Mouse (Mus musculus): ENCODE measurements around the gene Hcrt. TPM values are rescaled to one million over a fixed set of nuclear protein-coding genes. Genes with fewer than 3 reads are reported as not detected.

Hcrt gene
- not detected in 2 replicates for polyA plus RNA-seq (2011; ENCODE audit: insufficient read depth, insufficient read length, low replicate concordance, missing spikeins)

- TF ChIP-seq CTCF (IDR thresholded peaks at IDR 0.05; ENCODE audit: control insufficient read depth, insufficient read depth, low read length), result no peak
- TF ChIP-seq POLR2A (IDR thresholded peaks at IDR 0.05; ENCODE audit: borderline replicate concordance, control insufficient read depth, low read depth, low read length), result no peak
These were observed at the start of gene Hcrt for GRCm38 (mm10) chr11:100762831-100763230. Hcrt (minus strand) TSS chr11:100762931.

GRCm38 (mm10) chr11:100811132-100811531 lies 48.4 kb upstream of the Hcrt start:
- WGBS, result 95% methylated on average over 2 of the region's 2 CpGs
- Histone ChIP-seq H3K4me3 (replicated peaks; ENCODE audit: control insufficient read depth, low read depth, low read length) (no peak overlapping the region), H3K4me1 (ENCODE audit: control insufficient read depth, insufficient read depth, low read length) (peaks cover 4% of the 10 kb centered on the region; the same call in 1 of the 2 replicates), H3K27ac (ENCODE audit: control insufficient read depth, insufficient read depth, low read depth, low read length, poor library complexity) (no peak overlapping the region)
- peak; percentile 12; the same call in 1 of the 2 replicates for TF ChIP-seq CTCF (IDR thresholded peaks at IDR 0.05; ENCODE audit: control insufficient read depth, insufficient read depth, low read length)
- no peak for TF ChIP-seq POLR2A (IDR thresholded peaks at IDR 0.05; ENCODE audit: borderline replicate concordance, control insufficient read depth, low read depth, low read length)

More at GRCm38 (mm10) chr11:100762831-100763230, at the start of gene Hcrt:
- WGBS, result 90% methylated on average over 7 of the region's 7 CpGs
- Histone ChIP-seq H3K4me1 (ENCODE audit: control insufficient read depth, insufficient read depth, low read length) (peaks cover 1% of the 10 kb centered on the region; the same call in 1 of the 2 replicates), H3K27ac (ENCODE audit: control insufficient read depth, insufficient read depth, low read depth, low read length, poor library complexity) (no peak within 1 kb of the TSS; the same call in 1 of the 2 replicates), H3K4me3 (replicated peaks; ENCODE audit: control insufficient read depth, low read depth, low read length) (peak within 1 kb of the TSS; percentile 63)

- 84% methylated on average over 9 of the region's 9 CpGs for WGBS
- H3K4me3 ChIP-seq (replicated peaks; ENCODE audit: control insufficient read depth, low read depth, low read length), result no peak overlapping the region
- peaks cover 2% of the 10 kb centered on the region; the same call in 1 of the 2 replicates for H3K4me1 ChIP-seq (ENCODE audit: control insufficient read depth, insufficient read depth, low read length)
- TF ChIP-seq POLR2A (IDR thresholded peaks at IDR 0.05; ENCODE audit: borderline replicate concordance, control insufficient read depth, low read depth, low read length) (no peak), CTCF (IDR thresholded peaks at IDR 0.05; ENCODE audit: control insufficient read depth, insufficient read depth, low read length) (no peak)
- H3K27ac ChIP-seq (ENCODE audit: control insufficient read depth, insufficient read depth, low read depth, low read length, poor library complexity), result no peak overlapping the region
These were observed 47.8 kb upstream of the Hcrt start for GRCm38 (mm10) chr11:100810516-100810915.

GRCm38 (mm10) chr11:100806380-100807305 lies 43.9 kb upstream of the Hcrt start:
- WGBS, result 84% methylated on average over 20 of the region's 20 CpGs
- Histone ChIP-seq H3K4me3 (replicated peaks; ENCODE audit: control insufficient read depth, low read depth, low read length) (no peak overlapping the region), H3K4me1 (ENCODE audit: control insufficient read depth, insufficient read depth, low read length) (no peaks in the 10 kb centered on the region; the same call in 1 of the 2 replicates), H3K27ac (ENCODE audit: control insufficient read depth, insufficient read depth, low read depth, low read length, poor library complexity) (no peak overlapping the region)
- TF ChIP-seq POLR2A (IDR thresholded peaks at IDR 0.05; ENCODE audit: borderline replicate concordance, control insufficient read depth, low read depth, low read length) (0 out of 2 replicates have a peak, but pooled peaks have one; percentile 16), CTCF (IDR thresholded peaks at IDR 0.05; ENCODE audit: control insufficient read depth, insufficient read depth, low read length) (no peak)

- Histone ChIP-seq H3K27ac (ENCODE audit: control insufficient read depth, insufficient read depth, low read depth, low read length, poor library complexity) (peak overlapping the region; percentile 37; the same call in 1 of the 2 replicates), H3K4me1 (ENCODE audit: control insufficient read depth, insufficient read depth, low read length) (no peaks in the 10 kb centered on the region; the same call in 1 of the 2 replicates), H3K4me3 (replicated peaks; ENCODE audit: control insufficient read depth, low read depth, low read length) (no peak overlapping the region)
- TF ChIP-seq POLR2A (IDR thresholded peaks at IDR 0.05; ENCODE audit: borderline replicate concordance, control insufficient read depth, low read depth, low read length) (no peak), CTCF (IDR thresholded peaks at IDR 0.05; ENCODE audit: control insufficient read depth, insufficient read depth, low read length) (no peak)
- 51% methylated on average over 7 of the region's 7 CpGs for WGBS
These were observed 42.8 kb upstream of the Hcrt start for GRCm38 (mm10) chr11:100805535-100805934.

- Histone ChIP-seq H3K27ac (ENCODE audit: control insufficient read depth, insufficient read depth, low read depth, low read length, poor library complexity) (no peak overlapping the region), H3K4me1 (ENCODE audit: control insufficient read depth, insufficient read depth, low read length) (no peaks in the 10 kb centered on the region; the same call in 1 of the 2 replicates), H3K4me3 (replicated peaks; ENCODE audit: control insufficient read depth, low read depth, low read length) (no peak overlapping the region)
- 33% methylated on average over 10 of the region's 10 CpGs for WGBS
- TF ChIP-seq POLR2A (IDR thresholded peaks at IDR 0.05; ENCODE audit: borderline replicate concordance, control insufficient read depth, low read depth, low read length) (no peak), CTCF (IDR thresholded peaks at IDR 0.05; ENCODE audit: control insufficient read depth, insufficient read depth, low read length) (no peak)
These were observed 41.7 kb upstream of the Hcrt start for GRCm38 (mm10) chr11:100804409-100804808.

- WGBS, result 88% methylated on average over 5 of the region's 5 CpGs
- no peak overlapping the region for H3K27ac ChIP-seq (ENCODE audit: control insufficient read depth, insufficient read depth, low read depth, low read length, poor library complexity)
These were observed 36.7 kb upstream of the Hcrt start for GRCm38 (mm10) chr11:100799426-100799825.

GRCm38 (mm10) chr11:100796585-100796984 lies 33.9 kb upstream of the Hcrt start:
- Histone ChIP-seq H3K4me1 (ENCODE audit: control insufficient read depth, insufficient read depth, low read length) (no peaks in the 10 kb centered on the region; the same call in 1 of the 2 replicates), H3K4me3 (replicated peaks; ENCODE audit: control insufficient read depth, low read depth, low read length) (no peak overlapping the region), H3K27ac (ENCODE audit: control insufficient read depth, insufficient read depth, low read depth, low read length, poor library complexity) (no peak overlapping the region)
- 81% methylated on average over 8 of the region's 8 CpGs for WGBS
- no peak for TF ChIP-seq CTCF (IDR thresholded peaks at IDR 0.05; ENCODE audit: control insufficient read depth, insufficient read depth, low read length)
- no peak for TF ChIP-seq POLR2A (IDR thresholded peaks at IDR 0.05; ENCODE audit: borderline replicate concordance, control insufficient read depth, low read depth, low read length)

More at GRCm38 (mm10) chr11:100799426-100799825, 36.7 kb upstream of the Hcrt start:
- Histone ChIP-seq H3K4me3 (replicated peaks; ENCODE audit: control insufficient read depth, low read depth, low read length) (no peak overlapping the region), H3K4me1 (ENCODE audit: control insufficient read depth, insufficient read depth, low read length) (no peaks in the 10 kb centered on the region; the same call in none of the 2 replicates)
- TF ChIP-seq POLR2A (IDR thresholded peaks at IDR 0.05; ENCODE audit: borderline replicate concordance, control insufficient read depth, low read depth, low read length) (no peak), CTCF (IDR thresholded peaks at IDR 0.05; ENCODE audit: control insufficient read depth, insufficient read depth, low read length) (no peak)

Data from bone marrow, adult 2 months (tissue).